Mouse (Mus musculus): ENCODE results near the gene Cntn4.

Gene Cntn4

GRCm38 (mm10) chr6:105677149-105678031 is at the start of gene Cntn4:
TSS of gene Cntn4 (plus strand) at chr6:105677660.
- peak; percentile 10 for DNase-seq

GRCm38 (mm10) chr6:105674276-105674675 is 3.2 kb upstream of the Cntn4 start:
- no peak for DNase-seq

GRCm38 (mm10) chr6:105675099-105675498 is 2.4 kb upstream of the Cntn4 start:
- DNase-seq, result no peak

GRCm38 (mm10) chr6:105676637-105677036 is 823 bp upstream of the Cntn4 start:
- DNase-seq, result no peak

- DNase-seq, result no peak
Measured at GRCm38 (mm10) chr6:105678778-105679177, 1.3 kb downstream of the Cntn4 start.

- no peak for DNase-seq
Measured at GRCm38 (mm10) chr6:105681496-105681895, 4.0 kb downstream of the Cntn4 start.

- no peak for DNase-seq
Measured at GRCm38 (mm10) chr6:105683251-105683650, 5.8 kb downstream of the Cntn4 start.

- no peak for DNase-seq
Measured at GRCm38 (mm10) chr6:105684123-105684522, 6.7 kb downstream of the Cntn4 start.

GRCm38 (mm10) chr6:105688195-105688594 is 10.7 kb downstream of the Cntn4 start:
- DNase-seq, result no peak

- no peak for DNase-seq
Measured at GRCm38 (mm10) chr6:105742026-105742425, 64.6 kb downstream of the Cntn4 start.

GRCm38 (mm10) chr6:105780616-105781015 is 103.2 kb downstream of the Cntn4 start:
- DNase-seq, result no peak

- no peak for DNase-seq
Measured at GRCm38 (mm10) chr6:105788462-105788861, 111.0 kb downstream of the Cntn4 start.

- no peak for DNase-seq
Measured at GRCm38 (mm10) chr6:105835099-105835498, 157.6 kb downstream of the Cntn4 start.

- DNase-seq, result no peak
Measured at GRCm38 (mm10) chr6:105847296-105847695, 169.8 kb downstream of the Cntn4 start.

GRCm38 (mm10) chr6:105892838-105893237 is 215.4 kb downstream of the Cntn4 start:
- DNase-seq, result no peak

GRCm38 (mm10) chr6:105938485-105938884 is 261.0 kb downstream of the Cntn4 start:
- DNase-seq, result no peak

- DNase-seq, result no peak
Measured at GRCm38 (mm10) chr6:105939303-105939702, 261.8 kb downstream of the Cntn4 start.

- no peak for DNase-seq
Measured at GRCm38 (mm10) chr6:105940591-105940990, 263.1 kb downstream of the Cntn4 start.

GRCm38 (mm10) chr6:105991492-105991891 is 314.0 kb downstream of the Cntn4 start:
- DNase-seq, result no peak

GRCm38 (mm10) chr6:106013018-106013417 is 335.6 kb downstream of the Cntn4 start:
- DNase-seq, result no peak

GRCm38 (mm10) chr6:106015126-106015525 is 337.7 kb downstream of the Cntn4 start:
- no peak for DNase-seq

GRCm38 (mm10) chr6:106048878-106049277 is 371.4 kb downstream of the Cntn4 start:
- peak; percentile 6 for DNase-seq

GRCm38 (mm10) chr6:106056123-106056522 is 378.7 kb downstream of the Cntn4 start:
- DNase-seq, result no peak

- no peak for DNase-seq
Measured at GRCm38 (mm10) chr6:106078071-106078603, 400.7 kb downstream of the Cntn4 start.
